Mouse (Mus musculus) olfactory bulb, adult 2 months (tissue): ENCODE results near the gene Arl8b.

Experiments
- CTCF ChIP-seq: fragments of 200-500 bp; IDR thresholded peaks from 2 replicates; pipeline ENCODE4 v1.5.1; 2012; ENCODE audit warnings: low read depth, mild to moderate bottlenecking, low read length, moderate library complexity; ENCODE audit not compliant: insufficient read depth
- POLR2A ChIP-seq: fragments of 200-500 bp; IDR thresholded peaks from 2 replicates; pipeline ENCODE4 v1.6.1; 2012; ENCODE audit warnings: mild to moderate bottlenecking, low read depth, low read length, moderate library complexity; ENCODE audit not compliant: insufficient read depth

DNA sequence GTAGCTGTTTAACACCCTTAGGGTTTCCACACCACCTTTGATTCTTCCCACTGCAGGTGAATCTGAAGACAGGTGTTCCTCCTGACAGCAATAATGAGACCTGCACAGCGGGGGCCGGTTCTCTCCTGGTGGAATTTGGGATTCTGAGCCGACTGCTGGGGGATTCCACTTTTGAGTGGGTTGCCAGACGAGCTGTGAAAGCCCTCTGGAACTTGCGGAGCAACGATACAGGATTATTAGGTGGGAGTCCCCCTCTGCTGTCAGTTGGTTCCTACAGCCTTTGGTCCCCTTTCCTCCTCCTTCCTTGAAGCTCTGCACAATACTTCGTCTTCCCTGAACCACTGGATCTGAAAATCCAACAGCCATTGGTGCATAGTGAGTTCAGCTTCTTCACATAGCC lies 61.9 kb downstream of the Arl8b start:
- TF ChIP-seq CTCF (no peak), POLR2A (no peak)
